Mouse (Mus musculus): Measurements from ENCODE around the gene Msrb1.

DNA sequence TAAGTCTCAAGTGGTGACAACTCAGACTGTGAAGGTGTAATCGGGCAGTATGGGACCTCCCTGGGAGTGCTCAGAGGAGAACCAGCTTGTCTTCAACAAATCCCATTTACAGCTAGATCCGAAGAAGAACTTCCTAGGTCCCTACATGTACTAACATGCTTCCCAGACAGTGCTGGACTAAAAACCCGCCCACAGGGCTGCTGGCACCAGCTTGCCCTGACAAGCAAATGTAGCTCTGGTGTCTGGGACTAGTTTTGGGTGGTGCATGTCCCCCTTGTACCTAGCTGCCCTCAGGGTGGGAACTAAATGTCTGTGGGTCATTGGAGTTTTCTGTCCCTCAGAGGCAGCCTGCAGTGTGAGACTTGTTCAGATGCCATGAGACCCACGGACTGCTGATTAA lies 15.1 kb downstream of the Msrb1 start:
- no peak for TF ChIP-seq ZNF384 (IDR thresholded peaks at IDR 0.05; ENCODE audit: low read depth, low read length)
- TF ChIP-seq ZC3H11A (IDR thresholded peaks at IDR 0.05; ENCODE audit: borderline replicate concordance, low read depth, low read length) = no peak
- TF ChIP-seq MAFK (IDR thresholded peaks at IDR 0.05; ENCODE audit: insufficient read depth, low read depth, low read length) = no peak
- TF ChIP-seq CHD2 (IDR thresholded peaks at IDR 0.05; ENCODE audit: low read depth, low read length) = no peak
